Mouse (Mus musculus): ENCODE data around the gene Mgat3. TPM values are rescaled to one million over a fixed set of nuclear protein-coding genes. Genes with fewer than 3 reads are reported as not detected.

The Mgat3 gene
- polyA plus RNA-seq (2012; ENCODE audit: insufficient read depth, insufficient read length, low replicate concordance, missing spikeins): 65.1 TPM in 1 of 2 replicates, not detected in the other

GRCm38 (mm10) chr15:80173001-80173771 lies at the start of gene Mgat3:
Gene Mgat3 (plus strand): TSS chr15:80173721.
- Histone ChIP-seq H3K4me3 (ENCODE audit: insufficient read depth, low read depth, low read length) (peak within 1 kb of the TSS; percentile 69), H3K4me1 (ENCODE audit: control insufficient read depth, insufficient read depth, low read length) (peaks cover 17% of the 10 kb centered on the region), H3K27ac (ENCODE audit: insufficient read depth, low read depth, low read length) (peak within 1 kb of the TSS; percentile 65)
- WGBS: 4% methylated on average over 84 of the region's 85 CpGs
- TF ChIP-seq CTCF (IDR thresholded peaks at IDR 0.05; ENCODE audit: insufficient read depth, low read depth, low read length): no peak
- peak; percentile 38; the same call in 1 of the 2 replicates for TF ChIP-seq POLR2A (IDR thresholded peaks at IDR 0.05; ENCODE audit: insufficient read depth, low read depth, low read length)

GRCm38 (mm10) chr15:80124651-80125050 lies 48.9 kb upstream of the Mgat3 start:
- no peak overlapping the region for H3K4me3 ChIP-seq (ENCODE audit: insufficient read depth, low read depth, low read length)
- no peak for TF ChIP-seq POLR2A (IDR thresholded peaks at IDR 0.05; ENCODE audit: insufficient read depth, low read depth, low read length)
- TF ChIP-seq CTCF (IDR thresholded peaks at IDR 0.05; ENCODE audit: insufficient read depth, low read depth, low read length): no peak
- H3K4me1 ChIP-seq (ENCODE audit: control insufficient read depth, insufficient read depth, low read length): no peaks in the 10 kb centered on the region
- H3K27ac ChIP-seq (ENCODE audit: insufficient read depth, low read depth, low read length): no peak overlapping the region
- WGBS: 79% methylated on average over 4 of the region's 4 CpGs

- WGBS: 69% methylated on average over 1 of the region's 1 CpGs
- TF ChIP-seq POLR2A (IDR thresholded peaks at IDR 0.05; ENCODE audit: insufficient read depth, low read depth, low read length): no peak
- TF ChIP-seq CTCF (IDR thresholded peaks at IDR 0.05; ENCODE audit: insufficient read depth, low read depth, low read length): no peak
- no peaks in the 10 kb centered on the region for H3K4me1 ChIP-seq (ENCODE audit: control insufficient read depth, insufficient read depth, low read length)
- H3K27ac ChIP-seq (ENCODE audit: insufficient read depth, low read depth, low read length): no peak overlapping the region
- H3K4me3 ChIP-seq (ENCODE audit: insufficient read depth, low read depth, low read length): no peak overlapping the region
Observed at GRCm38 (mm10) chr15:80127191-80127590, 46.3 kb upstream of the Mgat3 start.

GRCm38 (mm10) chr15:80129982-80130381 lies 43.5 kb upstream of the Mgat3 start:
- TF ChIP-seq POLR2A (IDR thresholded peaks at IDR 0.05; ENCODE audit: insufficient read depth, low read depth, low read length) (no peak), CTCF (IDR thresholded peaks at IDR 0.05; ENCODE audit: insufficient read depth, low read depth, low read length) (no peak)
- Histone ChIP-seq H3K4me1 (ENCODE audit: control insufficient read depth, insufficient read depth, low read length) (peaks cover 10% of the 10 kb centered on the region), H3K27ac (ENCODE audit: insufficient read depth, low read depth, low read length) (no peak overlapping the region), H3K4me3 (ENCODE audit: insufficient read depth, low read depth, low read length) (no peak overlapping the region)
- WGBS: 85% methylated on average over 6 of the region's 6 CpGs

DNA sequence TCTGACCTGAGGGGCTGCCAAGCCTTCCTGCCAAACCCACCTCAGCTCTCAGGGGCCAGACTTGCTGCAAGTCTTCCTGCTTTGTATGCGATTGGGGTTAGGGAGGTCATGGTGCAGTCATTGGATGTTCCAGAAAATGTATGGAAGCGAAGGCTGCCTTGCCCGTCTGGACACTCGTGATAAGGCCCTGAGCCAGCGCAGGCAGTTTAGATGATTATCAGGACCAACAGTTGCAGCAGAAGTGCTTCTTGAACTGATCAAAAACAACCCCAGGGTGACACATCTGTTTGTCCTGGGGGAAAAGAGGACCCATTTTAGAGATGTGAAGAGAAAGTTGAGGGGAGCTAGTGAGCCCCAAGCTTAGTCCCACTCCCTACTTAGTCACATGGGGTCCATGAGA lies 42.8 kb upstream of the Mgat3 start:
- no peak overlapping the region for H3K4me3 ChIP-seq (ENCODE audit: insufficient read depth, low read depth, low read length)
- 95% methylated on average over 5 of the region's 5 CpGs for WGBS
- H3K27ac ChIP-seq (ENCODE audit: insufficient read depth, low read depth, low read length): no peak overlapping the region
- no peak for TF ChIP-seq POLR2A (IDR thresholded peaks at IDR 0.05; ENCODE audit: insufficient read depth, low read depth, low read length)
- no peak for TF ChIP-seq CTCF (IDR thresholded peaks at IDR 0.05; ENCODE audit: insufficient read depth, low read depth, low read length)
- H3K4me1 ChIP-seq (ENCODE audit: control insufficient read depth, insufficient read depth, low read length): peaks cover 10% of the 10 kb centered on the region

- TF ChIP-seq CTCF (IDR thresholded peaks at IDR 0.05; ENCODE audit: insufficient read depth, low read depth, low read length) (no peak), POLR2A (IDR thresholded peaks at IDR 0.05; ENCODE audit: insufficient read depth, low read depth, low read length) (no peak)
- H3K27ac ChIP-seq (ENCODE audit: insufficient read depth, low read depth, low read length): no peak overlapping the region
- WGBS: 65% methylated on average over 6 of the region's 6 CpGs
- H3K4me1 ChIP-seq (ENCODE audit: control insufficient read depth, insufficient read depth, low read length): peaks cover 12% of the 10 kb centered on the region
- no peak overlapping the region for H3K4me3 ChIP-seq (ENCODE audit: insufficient read depth, low read depth, low read length)
Observed at GRCm38 (mm10) chr15:80131421-80131820, 42.1 kb upstream of the Mgat3 start.

DNA sequence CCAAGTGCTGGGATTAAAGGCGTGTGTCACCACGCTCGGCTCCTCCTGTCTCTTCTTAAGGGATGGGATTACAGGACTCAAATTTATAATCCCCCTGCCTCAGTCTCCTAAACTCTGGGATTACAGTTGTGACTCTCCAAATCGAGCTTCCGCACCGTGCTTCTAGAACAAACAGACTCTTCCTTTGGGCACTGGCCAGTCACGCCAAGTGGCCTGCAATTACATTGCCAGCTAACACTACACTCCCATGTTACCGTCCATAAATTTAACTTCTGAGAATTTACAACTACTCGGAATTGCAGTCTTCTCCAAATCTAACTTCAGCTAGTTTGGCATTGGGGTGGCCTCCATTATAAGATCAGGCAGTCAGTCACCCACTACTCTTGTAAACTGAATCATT lies 41.1 kb upstream of the Mgat3 start:
- Histone ChIP-seq H3K4me1 (ENCODE audit: control insufficient read depth, insufficient read depth, low read length) (peaks cover 17% of the 10 kb centered on the region), H3K4me3 (ENCODE audit: insufficient read depth, low read depth, low read length) (no peak overlapping the region), H3K27ac (ENCODE audit: insufficient read depth, low read depth, low read length) (no peak overlapping the region)
- WGBS: 75% methylated on average over 9 of the region's 9 CpGs
- no peak for TF ChIP-seq POLR2A (IDR thresholded peaks at IDR 0.05; ENCODE audit: insufficient read depth, low read depth, low read length)
- TF ChIP-seq CTCF (IDR thresholded peaks at IDR 0.05; ENCODE audit: insufficient read depth, low read depth, low read length): no peak

GRCm38 (mm10) chr15:80132993-80133586 lies 40.4 kb upstream of the Mgat3 start, which contains the start of gene Tab1:
Gene Tab1 (plus strand): TSS chr15:80133127.
- TF ChIP-seq POLR2A (IDR thresholded peaks at IDR 0.05; ENCODE audit: insufficient read depth, low read depth, low read length): peak; percentile 90
- peak; percentile 79 for TF ChIP-seq CTCF (IDR thresholded peaks at IDR 0.05; ENCODE audit: insufficient read depth, low read depth, low read length)
- H3K4me1 ChIP-seq (ENCODE audit: control insufficient read depth, insufficient read depth, low read length): peaks cover 23% of the 10 kb centered on the region
- peak within 1 kb of the TSS; percentile 96 for H3K4me3 ChIP-seq (ENCODE audit: insufficient read depth, low read depth, low read length)
- under 1% methylated on average over 59 of the region's 59 CpGs for WGBS
- peak within 1 kb of the TSS; percentile 100 for H3K27ac ChIP-seq (ENCODE audit: insufficient read depth, low read depth, low read length)

Data from olfactory bulb, adult 2 months (tissue).